Mouse (Mus musculus): ENCODE data around the gene Hoxa3.

The Hoxa3 gene

DNA sequence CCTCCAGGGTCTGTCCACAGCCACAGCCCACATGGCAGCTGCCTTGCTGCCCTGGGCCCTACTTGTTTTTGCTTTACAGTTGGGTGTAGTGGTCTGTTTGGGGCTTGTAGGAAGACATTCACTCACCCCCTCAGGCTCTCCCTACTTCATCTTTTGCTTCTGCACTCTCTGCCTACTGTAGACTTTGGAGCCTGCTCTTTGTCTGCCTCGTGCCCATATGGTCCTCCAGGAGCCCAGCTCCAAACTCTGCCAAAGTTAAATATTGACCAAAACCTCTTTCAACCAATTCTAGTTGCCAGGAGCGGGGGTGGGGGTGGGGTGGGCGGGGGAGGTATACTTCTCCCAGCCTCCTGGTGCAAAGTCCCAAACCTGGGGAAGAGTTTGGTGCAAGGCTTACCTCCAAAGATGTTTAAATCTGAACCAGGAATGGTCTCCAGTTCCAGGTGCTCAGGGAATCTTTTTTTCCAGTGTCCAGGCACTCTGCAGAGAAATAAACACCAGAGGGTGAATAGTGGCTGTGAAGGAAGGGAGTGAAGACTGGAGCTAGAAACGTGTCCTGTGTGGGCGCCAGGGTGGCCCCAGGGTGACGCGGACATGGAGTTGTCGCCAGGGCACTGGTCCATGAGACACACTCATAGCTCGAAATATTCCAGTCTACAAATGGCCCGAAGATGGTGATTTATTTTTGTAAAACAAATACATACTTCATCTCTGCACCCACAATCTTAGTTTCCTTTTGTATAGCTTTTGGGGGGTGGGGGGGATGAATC lies 29.6 kb downstream of the Hoxa3 start:
- no peak for DNase-seq (ENCODE audit: low spot score)

DNA sequence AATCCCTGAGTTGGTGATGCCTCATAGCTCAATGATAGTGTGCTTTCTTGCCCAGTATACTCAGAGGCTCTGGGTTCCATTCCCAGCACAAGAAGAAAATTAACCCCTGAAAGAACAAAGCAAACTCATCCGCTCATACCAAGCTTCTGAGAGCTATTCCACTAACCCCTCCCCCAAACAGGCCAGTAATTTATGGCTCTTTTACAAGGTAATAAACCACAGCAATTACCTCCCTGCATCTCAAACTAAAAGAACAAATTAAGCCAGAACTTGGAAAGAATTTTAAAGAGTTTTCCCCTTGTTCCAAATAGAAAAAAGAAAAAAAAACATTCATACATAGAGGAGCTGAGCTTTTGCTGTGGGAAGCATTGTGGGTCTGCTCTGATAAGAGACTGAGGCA lies 30.3 kb downstream of the Hoxa3 start:
- DNase-seq (ENCODE audit: low spot score) = no peak

DNA sequence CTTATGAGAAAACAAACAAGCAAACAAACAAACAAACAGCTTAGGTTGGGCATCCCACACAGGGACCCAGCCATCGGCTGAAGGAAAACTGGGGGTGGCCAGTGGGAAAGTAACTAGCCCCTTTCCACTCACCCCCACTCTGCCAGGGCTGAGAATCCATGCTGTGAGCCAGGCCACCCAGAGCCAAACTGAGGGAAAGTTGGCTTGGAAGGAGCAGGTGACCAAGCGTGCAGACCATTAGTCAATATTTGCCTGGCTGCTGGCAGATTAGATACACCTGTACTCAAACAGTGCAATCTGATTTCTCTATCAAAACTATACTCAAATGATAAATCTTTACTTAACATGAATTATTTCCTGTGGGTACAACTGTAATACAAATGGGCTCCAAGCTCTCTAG lies 31.1 kb downstream of the Hoxa3 start:
- no peak for DNase-seq (ENCODE audit: low spot score)

DNA sequence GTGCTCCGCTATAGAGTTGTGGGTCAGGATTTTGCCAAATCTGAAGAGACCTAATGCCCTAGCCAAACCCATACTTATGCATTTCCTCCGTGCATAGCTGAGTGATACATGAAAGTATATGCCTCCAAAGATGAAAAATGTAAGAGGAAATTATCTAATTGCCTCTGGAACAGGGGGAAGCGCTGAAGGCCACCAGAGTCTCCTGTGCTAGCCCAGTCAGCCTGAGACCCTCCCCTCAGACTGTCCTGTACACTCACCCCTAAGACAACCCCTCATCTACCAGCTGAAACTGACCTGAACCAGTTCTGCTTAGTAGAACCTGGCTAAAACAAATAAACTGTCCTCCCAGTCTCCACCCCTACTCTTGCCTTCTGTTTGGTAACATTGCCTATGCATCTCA lies 32.4 kb downstream of the Hoxa3 start:
- DNase-seq (ENCODE audit: low spot score) = no peak

DNA sequence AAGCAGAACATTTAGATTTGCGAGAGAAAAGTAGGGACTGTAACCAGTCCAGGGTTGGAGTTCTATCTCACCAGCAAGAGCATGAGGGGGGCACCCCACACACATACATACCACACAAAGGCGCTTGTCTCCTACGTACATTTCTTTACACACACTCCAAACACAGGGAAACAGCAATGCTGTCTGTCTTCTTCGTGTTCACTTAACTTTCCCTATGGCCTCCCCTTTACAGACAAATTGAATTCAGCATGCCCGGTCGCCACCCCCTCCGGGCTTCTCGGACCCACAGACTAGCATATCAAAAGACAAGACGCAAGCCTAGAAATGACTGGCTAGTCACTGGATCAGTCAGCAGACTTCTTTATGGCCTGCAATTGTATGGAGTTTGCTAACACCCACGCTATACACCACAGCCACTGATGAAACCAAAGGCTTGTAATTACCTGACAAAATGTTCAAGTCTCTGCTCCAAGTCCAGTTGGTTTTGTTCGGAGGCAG lies 32.9 kb downstream of the Hoxa3 start:
- DNase-seq (ENCODE audit: low spot score) = no peak

DNA sequence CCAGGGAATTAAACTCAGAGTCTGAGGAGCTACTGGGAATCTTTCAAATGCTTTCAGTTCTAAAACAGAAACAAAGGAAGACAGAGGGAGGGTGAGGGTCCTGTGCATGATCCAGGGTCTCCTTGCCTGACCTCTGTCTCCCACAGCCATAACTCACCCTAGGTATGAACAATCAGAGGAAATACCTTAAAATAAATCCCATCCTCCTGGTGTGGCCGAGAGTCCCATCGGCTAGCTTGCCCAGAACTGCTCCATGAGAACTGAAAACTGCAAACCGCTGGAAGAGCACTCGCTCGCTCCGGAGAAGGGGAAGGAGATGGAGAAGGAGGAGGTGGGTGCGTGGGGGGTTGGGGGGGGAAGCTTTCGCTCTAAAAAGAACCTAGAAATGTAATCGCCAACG lies 33.4 kb downstream of the Hoxa3 start:
- DNase-seq (ENCODE audit: low spot score) = no peak

DNA sequence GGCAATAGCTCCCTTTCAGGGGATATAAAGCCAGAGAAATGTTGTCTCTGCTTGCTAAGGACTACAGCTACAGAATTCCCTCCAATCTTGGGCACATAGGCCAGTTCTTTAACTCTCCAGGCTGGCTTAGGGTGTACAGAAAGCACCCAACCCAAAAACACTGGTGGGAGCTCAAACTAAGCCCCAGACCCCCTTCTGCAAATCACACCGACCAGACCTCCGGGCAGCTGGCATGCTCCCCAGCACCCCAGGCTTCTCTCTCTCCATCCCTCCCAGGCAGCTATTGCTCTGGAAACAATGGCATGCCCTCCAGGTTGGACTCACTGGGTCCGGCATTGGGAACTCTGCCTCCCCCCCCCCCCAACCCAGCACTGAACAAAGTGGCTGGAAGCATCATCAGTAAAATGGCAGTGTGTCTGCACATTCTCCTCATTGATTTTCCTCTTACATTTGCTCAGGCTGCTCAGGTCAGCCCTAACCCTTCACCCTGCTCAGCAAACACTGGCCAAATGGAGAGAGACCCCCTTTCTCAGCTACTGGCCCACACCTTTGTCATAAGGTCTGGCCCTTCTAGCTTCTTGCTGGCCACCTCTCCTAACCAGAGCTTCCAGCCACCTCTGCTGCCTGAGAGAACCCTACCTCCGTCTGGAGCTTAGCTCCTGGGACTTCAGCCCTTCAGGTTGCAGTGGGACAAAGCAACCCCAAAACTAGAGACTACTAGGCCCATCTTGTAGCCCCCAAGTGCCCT lies 34.0 kb downstream of the Hoxa3 start:
- DNase-seq (ENCODE audit: low spot score) = no peak

DNA sequence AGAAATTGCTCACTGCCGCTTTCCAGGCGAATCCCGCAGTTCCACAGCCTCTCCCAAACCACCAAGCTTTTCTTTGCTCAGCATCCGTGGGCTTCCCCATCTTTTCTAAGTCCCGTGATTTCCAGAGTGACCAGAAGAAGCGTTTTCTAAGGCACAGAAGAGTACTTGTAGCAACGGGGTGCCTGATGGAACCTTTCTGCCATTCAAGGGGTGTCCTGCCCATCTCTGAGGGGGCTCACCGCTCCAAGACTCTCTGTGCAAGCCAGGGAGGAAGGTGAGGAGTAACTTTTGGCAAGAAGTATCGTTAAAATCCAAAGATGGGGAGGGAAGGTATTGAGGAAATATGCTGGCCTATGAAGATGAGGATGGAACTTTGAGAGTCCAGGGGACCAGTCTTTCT lies 35.3 kb downstream of the Hoxa3 start:
- no peak for DNase-seq (ENCODE audit: low spot score)

DNA sequence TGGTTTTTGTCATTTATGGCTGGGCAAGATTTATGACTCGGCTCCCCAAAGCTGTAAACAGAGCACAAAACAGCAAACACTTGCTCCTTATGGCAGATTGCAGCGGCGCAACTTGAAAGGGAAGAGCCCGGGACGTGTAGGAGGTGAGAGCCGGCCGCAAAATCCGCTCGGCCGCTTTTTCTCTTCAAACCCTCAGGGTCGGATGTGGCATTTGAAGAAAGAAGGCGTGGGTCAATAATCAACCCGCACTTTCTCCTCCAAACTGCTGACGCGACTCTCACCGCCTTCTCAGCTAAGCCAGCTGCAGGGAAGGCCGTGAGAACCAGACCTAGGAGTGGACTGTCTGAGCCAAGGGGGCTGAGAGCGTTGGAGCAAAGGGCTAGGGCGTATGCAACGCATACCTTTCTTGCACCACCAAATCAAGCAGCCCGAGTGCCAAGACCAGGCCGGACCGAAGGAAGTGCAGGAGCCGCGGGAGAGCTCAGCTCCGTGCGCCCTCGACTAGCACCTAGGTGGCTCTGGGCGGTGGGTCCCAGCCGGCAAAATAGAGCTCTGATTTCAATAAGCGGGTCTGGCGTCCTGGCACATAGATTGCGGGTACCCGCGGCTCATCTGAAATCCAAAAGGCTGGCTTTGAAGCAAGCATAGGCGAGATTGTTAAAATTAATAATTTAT lies 35.9 kb downstream of the Hoxa3 start, which contains the start of gene 5730596B20Rik:
Gene 5730596B20Rik, plus strand, starts transcription at position 438 of the 675 bp plus-strand sequence.
- no peak for DNase-seq (ENCODE audit: low spot score)

DNA sequence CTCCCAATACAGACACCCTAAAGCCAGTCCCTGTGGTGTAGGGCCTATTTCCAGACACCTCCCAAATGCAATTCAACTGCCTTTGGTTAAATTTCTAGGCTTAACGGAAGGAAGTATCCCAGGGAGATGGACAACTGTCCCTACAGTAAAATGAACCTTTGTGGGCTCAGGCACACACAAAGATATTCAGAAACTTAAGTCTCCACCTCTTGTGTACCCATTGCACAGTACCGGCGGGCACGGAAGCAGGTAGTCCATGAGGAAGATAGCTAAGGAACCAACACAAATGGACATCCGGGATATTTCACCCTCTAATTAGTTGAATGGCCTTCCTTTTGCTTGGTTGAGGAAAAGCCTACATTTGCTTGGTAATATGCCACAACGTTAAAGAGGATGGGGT lies 36.7 kb downstream of the Hoxa3 start:
- no peak for DNase-seq (ENCODE audit: low spot score)

DNA sequence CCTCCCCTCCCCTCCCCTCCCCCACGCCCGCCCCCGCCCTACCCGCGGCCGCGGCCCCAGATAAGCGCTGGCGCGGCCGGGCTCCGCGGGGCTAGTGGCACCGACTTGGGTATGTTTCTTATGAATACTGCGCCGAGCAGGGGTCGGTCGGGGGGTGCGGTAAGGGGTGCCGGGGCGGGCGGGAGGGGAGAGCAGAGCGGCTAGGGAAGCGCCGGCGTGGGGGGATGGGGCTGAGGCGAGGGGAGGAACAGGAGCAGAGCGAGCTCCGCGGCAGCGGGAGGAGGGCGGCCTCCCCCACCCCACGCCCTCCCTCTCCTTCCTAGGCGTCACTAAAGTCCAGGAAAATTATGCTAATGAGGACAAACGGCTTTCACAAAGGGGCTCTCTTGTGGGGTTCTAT lies 37.3 kb downstream of the Hoxa3 start:
- DNase-seq (ENCODE audit: low spot score) = no peak

DNA sequence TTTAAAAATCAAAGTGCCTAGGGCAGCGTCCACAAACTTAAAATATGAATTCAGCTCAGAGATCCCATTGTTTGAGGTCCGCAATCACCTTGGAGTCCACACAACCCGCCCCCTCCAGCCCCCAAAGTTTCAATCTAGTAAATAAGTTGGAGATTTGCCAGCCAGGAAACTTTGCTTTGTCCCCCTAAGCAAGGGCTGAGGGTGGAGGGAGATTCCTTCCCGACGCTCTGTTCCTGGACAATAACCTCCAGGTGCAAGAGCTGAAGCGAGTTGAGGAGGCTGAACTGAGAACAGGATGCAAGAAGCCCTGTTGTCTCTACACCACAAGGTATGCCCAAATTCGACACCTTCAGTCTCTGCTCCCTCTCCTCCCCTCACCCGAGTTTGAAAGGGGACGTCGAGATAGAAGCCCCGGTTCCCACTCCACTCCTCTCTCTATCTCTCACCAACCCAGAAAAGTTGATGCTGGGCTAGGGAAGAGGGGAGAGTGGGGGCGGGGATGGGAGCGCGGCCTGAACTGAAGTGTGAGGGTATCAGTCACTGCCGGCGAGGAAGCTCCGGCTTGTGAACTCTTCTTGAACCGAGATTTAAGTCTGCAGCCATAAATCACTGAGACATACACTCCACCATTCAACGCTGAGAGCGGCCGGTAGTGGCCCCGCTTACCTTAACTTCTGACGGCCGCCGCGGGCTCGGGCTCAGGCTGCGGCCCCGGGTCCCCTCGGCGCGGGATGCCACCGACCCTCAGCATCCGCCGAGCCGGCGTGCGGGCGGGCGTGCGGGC lies 38.0 kb downstream of the Hoxa3 start:
- DNase-seq (ENCODE audit: low spot score) = no peak

DNA sequence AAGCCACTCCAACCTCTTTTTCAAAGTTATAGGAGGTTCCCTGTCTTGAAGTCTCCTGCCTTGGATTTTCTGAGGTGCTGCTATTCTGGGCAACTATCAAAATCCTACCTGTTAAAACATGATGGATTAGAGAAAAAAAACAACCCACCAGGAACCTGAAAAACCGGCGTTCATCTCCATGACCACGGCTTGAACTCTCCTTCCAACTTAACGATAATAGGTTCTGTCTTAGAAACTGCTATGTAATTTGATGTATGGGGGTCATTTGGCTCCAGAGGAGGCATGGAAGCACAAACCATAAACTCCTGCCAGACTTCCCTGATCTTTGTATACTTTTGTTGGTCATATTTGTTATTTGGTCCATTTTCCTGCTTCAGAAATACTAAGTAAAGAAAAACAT lies 39.5 kb downstream of the Hoxa3 start:
- no peak for DNase-seq (ENCODE audit: low spot score)

DNA sequence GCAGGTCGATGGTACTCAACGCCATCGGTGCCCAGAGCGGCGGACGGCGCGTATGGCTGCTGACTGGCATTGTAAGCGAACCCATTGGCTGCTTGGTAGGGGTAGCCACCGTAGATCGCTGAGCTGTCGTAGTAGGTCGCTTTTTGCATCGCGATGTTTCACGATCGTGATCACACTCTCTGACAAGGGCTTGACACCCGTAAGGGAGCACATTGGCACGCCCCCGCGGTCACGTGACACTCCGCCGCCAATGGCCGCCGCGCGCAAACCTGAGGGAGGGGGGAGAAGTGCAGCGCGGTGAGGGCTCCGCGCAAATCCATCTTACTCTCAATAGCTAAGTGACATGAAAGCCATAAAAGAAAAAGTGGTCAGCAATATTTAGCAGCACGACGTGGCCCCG lies 40.6 kb downstream of the Hoxa3 start:
- DNase-seq (ENCODE audit: low spot score) = peak; percentile 56

DNA sequence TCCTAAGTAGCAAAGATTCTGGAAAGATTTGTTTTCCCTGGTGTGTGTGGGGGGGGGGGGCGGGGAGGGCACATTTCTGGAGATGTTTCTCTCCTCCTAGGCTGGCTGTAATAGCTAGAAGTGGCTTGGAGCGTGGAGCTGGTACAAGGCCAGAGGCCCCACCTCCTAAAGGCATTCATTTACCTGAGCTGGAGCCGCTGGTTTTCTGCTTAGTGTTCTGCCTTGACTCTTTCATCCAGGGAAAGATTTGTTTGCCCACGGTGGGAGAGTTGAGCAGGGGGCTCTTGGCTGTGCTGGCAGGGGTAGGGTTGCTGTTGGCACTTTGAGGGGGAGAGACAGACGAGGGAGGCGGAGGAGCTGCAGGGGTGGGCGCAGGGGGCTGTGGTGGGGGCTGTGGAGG lies 41.2 kb downstream of the Hoxa3 start:
- no peak for DNase-seq (ENCODE audit: low spot score)

DNA sequence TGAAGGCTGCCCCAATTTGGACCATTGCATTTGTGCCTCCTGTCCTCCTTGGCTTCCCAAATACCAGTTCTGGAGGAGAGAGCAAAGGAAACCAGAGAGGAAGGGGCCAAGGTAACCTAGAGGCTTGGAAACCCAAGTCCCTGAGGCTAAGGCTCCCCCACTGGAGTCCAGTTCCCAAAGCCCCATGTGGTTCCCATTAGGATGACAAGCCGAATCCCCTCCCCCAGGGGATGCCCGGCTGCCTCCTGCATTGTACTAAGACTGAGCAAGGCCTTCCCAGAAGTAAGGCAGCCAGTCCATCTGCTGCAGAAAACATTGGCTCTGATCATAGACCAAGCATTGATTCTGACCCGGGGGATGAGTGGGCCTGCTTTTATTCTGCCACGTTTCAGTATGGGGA lies 41.8 kb downstream of the Hoxa3 start:
- no peak for DNase-seq (ENCODE audit: low spot score)

DNA sequence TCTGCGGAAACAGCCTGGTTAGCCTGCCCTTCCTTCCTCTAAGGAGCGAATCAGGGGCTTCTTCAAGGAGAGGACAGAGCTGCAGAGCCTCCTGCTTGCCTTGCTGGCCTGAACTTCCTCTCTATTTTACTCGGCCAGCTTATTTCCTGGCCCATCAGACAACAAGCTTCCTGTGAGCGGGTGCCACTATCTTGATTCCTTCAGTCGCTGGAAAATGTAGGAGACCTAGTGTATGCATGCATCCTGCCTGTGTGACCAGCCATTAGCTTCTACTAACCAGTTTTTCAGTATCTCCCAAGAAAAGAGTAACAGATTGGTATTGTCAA lies 42.3 kb downstream of the Hoxa3 start:
- DNase-seq (ENCODE audit: low spot score) = no peak

DNA sequence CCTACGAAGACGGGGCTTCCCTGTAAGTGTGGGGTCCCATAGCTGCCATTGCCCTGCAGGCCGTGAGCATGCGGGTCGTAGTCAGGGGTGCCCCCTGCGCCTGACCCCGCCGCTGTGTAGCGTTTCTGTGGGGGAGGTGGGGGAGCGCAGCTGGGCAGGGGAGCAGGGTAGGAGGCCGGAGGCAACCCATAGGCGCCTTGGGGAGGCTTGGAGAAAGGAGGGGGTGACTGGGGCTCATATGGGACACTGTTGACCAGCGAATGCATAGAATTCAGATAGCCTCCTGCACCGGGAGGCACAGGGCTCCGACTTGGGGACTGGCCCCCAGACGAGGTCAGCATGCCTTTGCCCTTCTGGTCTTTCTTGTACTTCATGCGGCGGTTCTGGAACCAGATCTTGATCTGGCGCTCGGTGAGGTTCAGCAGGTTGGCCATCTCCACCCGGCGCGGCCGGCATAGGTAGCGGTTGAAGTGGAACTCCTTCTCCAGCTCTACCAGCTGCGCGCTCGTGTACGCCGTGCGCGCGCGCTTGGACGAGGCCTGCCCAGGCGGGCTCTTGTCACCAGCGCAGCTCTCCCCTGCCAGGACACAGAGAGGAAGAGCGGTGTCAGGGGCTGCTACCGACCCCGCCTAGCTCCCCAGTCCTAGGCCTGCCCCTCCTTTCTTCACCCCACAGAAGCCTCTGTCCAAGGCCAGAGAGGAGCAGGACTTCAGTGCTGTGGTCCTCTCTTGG lies 42.8 kb downstream of the Hoxa3 start:
- no peak for DNase-seq (ENCODE audit: low spot score)

DNA sequence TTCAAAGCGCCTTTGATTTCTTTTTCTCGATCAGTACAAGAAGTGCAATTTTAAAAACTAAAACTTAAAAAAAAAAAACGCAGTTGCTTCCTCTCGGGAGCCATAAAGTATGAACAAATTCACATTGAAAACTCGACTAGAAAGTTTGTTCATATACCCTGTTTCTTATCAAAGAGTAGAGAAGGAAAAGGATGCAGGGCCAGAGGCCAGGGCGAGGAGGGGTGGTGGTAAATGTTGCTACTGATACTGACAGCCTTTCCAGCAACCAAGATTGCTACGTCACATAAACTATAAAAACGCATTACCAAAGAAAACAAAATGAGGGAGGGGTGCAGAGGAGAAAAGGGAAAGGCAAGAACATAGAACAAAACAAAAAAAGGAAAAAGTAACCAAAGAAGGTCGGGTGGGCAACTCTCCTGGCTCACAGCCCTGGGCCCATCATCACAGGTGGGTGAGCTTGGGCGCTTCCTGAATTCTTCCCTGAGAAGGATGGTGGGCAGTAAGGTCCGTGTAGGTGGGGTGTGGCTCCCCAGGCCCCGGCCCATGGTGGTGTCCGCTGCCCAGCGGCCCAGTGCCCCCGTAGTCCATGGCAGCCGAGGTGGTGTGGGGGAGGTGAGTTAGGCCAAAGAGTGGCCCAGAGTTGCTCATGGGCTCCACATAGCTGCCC lies 43.5 kb downstream of the Hoxa3 start:
- DNase-seq (ENCODE audit: low spot score) = no peak

DNA sequence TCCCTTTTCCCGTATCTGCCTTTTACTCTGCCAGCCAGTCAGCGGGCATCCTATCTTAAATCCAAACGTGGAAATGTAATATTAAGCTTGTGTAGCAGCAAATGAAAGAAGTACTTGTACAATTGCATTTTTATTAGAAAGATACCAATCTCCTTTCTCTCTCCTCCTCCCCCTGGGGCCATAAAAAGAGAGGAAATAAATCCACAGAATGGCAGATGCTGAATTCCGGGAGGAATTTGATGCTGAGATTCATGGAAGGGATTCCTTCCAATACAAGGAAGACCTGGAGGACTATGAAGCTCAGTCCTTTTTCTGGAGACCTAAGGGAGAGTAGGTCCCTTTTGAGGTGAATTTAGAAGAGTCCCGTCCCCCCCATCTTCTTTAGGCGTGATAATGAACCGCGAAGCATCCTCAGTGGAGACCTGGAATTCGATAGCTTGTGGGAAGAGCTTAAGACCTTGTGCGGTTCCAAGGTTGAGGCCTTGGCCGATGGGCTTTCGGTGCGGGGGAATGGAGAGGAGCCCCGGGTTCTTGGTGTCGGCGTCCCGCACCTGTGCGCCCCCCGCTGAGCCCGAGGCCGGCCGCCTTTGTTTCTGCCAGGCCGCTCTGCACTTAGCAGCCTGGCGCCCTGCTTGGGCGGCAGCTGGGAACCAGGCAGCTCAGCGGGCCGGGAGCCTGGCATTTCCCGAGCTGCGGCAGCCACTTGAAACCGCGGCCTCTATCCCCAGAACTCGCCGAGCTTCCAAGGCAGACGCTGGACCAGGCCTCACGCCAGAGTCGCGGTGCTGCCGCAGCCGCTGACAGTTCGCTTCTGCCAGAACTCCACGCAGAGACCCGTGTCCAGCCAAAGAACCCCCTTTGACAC lies 44.7 kb downstream of the Hoxa3 start:
- DNase-seq (ENCODE audit: low spot score) = no peak

Data from ovary, adult 18-20 months (tissue).